Mouse (Mus musculus) ES-Bruce4 (cell line): ENCODE results near the gene Calr.

Experiments used
- CTCF ChIP-seq: IDR thresholded peaks from one replicate; pipeline ENCODE4 v1.8.1; 2011; ENCODE audit warnings: low read depth, low read length
- POLR2A ChIP-seq: IDR thresholded peaks from one replicate; pipeline ENCODE4 v1.8.1; 2011; ENCODE audit warnings: low read length; ENCODE audit not compliant: insufficient read depth

DNA sequence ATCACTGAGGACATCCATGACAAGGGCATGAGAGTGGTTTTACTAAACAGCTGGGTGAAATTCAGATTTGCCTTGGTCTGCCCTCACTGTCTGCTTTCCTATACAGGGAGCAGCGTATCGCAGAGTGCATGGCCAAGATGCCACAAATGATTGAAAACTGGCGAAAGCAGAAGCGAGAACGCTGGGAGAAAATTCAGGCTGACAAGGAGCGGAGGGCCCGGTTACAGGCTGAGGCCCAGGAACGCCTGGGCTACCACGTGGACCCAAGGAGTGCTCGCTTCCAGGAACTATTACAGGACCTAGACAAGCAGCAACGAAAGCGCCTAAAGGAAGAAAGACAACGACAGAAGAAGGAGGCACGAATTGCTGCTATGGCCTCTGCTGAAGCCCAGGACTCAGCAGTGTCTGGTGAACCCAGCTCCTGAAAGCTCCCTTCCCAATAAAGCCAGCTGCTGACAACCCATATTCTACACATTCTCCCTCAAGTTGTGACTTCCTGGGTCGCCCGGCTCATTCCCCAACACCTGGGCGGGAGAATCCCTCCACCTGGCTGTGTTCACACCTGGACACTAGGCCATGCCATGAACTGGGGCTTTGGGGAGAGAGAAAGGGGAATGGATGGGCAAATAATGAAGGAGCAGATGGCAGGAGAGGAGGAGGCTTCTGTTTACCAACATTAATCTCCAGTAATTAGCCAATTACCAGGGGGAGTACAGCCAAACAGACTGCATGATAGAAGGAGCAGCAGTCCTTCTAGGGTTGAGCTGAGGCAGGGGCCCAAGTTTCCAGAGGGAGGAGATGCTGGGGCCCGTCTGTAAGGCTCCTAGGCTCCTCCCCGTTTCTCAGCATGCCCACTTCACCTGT is 12.5 kb downstream of the Calr start:
- TF ChIP-seq CTCF (no peak), POLR2A (no peak)
